11 mouse cellular contexts compared by ENCODE assay signal in the genomic region with DNA sequence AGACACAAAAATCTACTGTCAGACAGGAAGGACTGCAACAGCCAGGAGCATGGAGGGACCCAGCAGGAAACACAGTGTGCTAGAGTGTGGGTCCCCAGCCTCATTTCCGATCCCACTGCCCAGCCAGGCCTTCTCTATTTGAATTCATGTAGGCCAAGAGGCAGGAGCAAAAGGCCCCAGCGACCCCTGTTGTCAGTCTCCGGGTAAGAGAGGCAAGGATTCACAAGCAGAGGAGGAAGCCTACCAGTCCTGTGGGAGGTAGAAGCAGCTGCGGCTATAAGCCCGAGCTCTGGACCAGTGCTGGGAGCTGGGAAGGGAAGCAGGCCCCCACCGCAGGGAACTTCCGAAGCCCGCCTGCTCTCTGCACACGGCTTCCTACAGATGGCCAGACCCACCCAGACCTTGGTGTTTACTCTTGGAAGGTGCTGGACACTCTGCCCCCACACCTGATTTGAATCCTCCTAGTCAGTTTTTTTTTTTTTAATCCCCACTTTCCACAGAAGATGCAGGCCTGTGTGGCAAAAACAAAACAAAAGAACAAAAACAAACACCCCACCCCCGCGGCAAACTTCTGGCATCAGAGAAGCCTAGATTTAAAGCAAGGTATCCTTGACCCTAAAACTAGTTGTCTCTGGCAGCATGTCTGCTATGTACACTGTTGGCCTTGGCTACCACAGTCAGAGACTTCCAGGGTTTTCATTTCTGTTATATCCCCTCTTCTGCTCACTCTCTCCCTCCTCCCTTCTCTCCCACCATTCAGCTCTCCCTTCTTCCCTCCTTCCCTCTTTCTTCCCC.
DNase-seq lines count a peak whose midpoint lies in the region; ATAC-seq and TF ChIP-seq lines count a peak whose summit lies in the region.
"Had no signal": no experiment of that assay in that cellular context is flagged by ENCODE, and none has a peak within 500 bp of the region (broad histone marks: within the 10 kb centered on the region; RNA-seq: fewer than 3 reads in every experiment).

No protein-coding gene starts in this region.

- no peak for TF ChIP-seq EP300 in heart, adult 2 months (IDR thresholded peaks at IDR 0.05; ENCODE audit: insufficient read depth, low read depth, low read length)

- no peak overlapping the region for H3K4me3 ChIP-seq in heart, embryonic 10.5 days
- no peak overlapping the region for H3K4me3 ChIP-seq in heart, adult 2 months
- no peak overlapping the region for H3K4me3 ChIP-seq in embryonic facial prominence, embryonic 11.5 days (ENCODE audit: low read depth, low read length)
- no peak overlapping the region for H3K4me3 ChIP-seq in midbrain, embryonic 14.5 days (replicated peaks; ENCODE audit: low read depth, low read length)
- no peak overlapping the region for H3K4me3 ChIP-seq in lung, adult 2 months (replicated peaks; ENCODE audit: extremely low read depth, low read depth, low read length)

- 25% methylated on average over 11 of the region's 11 CpGs for WGBS in heart, embryonic 10.5 days
- 35% methylated on average over 11 of the region's 11 CpGs for WGBS in heart, adult 2 months
- 22% methylated on average over 11 of the region's 11 CpGs for WGBS in embryonic facial prominence, embryonic 11.5 days
- WGBS in midbrain, embryonic 14.5 days, result 14% methylated on average over 11 of the region's 11 CpGs
- 35% methylated on average over 11 of the region's 11 CpGs for WGBS in lung, adult 2 months

- H3K4me2 ChIP-seq in embryonic facial prominence, embryonic 11.5 days (ENCODE audit: low read depth, low read length), result no peak overlapping the region
- no peak overlapping the region for H3K4me2 ChIP-seq in midbrain, embryonic 14.5 days (ENCODE audit: low read length)

- TF ChIP-seq CTCF in heart, adult 2 months (IDR thresholded peaks at IDR 0.05), result no peak
- TF ChIP-seq CTCF in lung, adult 2 months (IDR thresholded peaks at IDR 0.05; ENCODE audit: insufficient read depth, low read length), result no peak

- no peaks in the 10 kb centered on the region for H3K36me3 ChIP-seq in heart, embryonic 10.5 days
- H3K36me3 ChIP-seq in heart, adult 2 months (ENCODE audit: control insufficient read depth, insufficient read depth, low read length), result no peaks in the 10 kb centered on the region
- H3K36me3 ChIP-seq in embryonic facial prominence, embryonic 11.5 days (replicated peaks; ENCODE audit: control insufficient read depth, insufficient read depth, low read depth, low read length), result no peaks in the 10 kb centered on the region
- no peaks in the 10 kb centered on the region for H3K36me3 ChIP-seq in midbrain, embryonic 14.5 days (ENCODE audit: control insufficient read depth, insufficient read depth, low read length)

- peak; percentile 77 for DNase-seq in heart, embryonic 10.5 days (ENCODE audit: low spot score)
- DNase-seq in heart, adult 2 months, result no peak
- DNase-seq in adrenal gland, adult 8-10 months, result peak; percentile 12
- DNase-seq in embryonic facial prominence, embryonic 11.5 days (ENCODE audit: low spot score), result peak; percentile 38
- DNase-seq in midbrain, embryonic 14.5 days, result peak; percentile 55
- DNase-seq in lung, adult 2 months, result no peak
- DNase-seq in natural killer cell, adult 2 months (ENCODE audit: low spot score in 2 of 2), result no peak
- no peak for DNase-seq in thymus, adult 18-20 months
- DNase-seq: gastrocnemius, postnatal 14 days had no signal

- H3K27me3 ChIP-seq in heart, embryonic 10.5 days (ENCODE audit: insufficient read depth, poor library complexity, severe bottlenecking), result no peaks in the 10 kb centered on the region; the same call in 1 of the 2 replicates
- H3K27me3 ChIP-seq in heart, adult 2 months (ENCODE audit: control insufficient read depth, insufficient read depth, low read length), result no peaks in the 10 kb centered on the region
- no peaks in the 10 kb centered on the region for H3K27me3 ChIP-seq in embryonic facial prominence, embryonic 11.5 days (ENCODE audit: control insufficient read depth, insufficient read depth, low read length)
- H3K27me3 ChIP-seq in midbrain, embryonic 14.5 days (ENCODE audit: control insufficient read depth, insufficient read depth, low read length), result no peaks in the 10 kb centered on the region

- H3K79me2 ChIP-seq in heart, adult 2 months (replicated peaks; ENCODE audit: control insufficient read depth, insufficient read depth, low read length), result no peaks in the 10 kb centered on the region

- intact Hi-C loops in heart, adult 2 months (cut with DNase I), result no loop called here

- H3K27ac ChIP-seq in heart, embryonic 10.5 days, result peak overlapping the region; percentile 74
- H3K27ac ChIP-seq in heart, adult 2 months, result no peak overlapping the region
- no peak overlapping the region for H3K27ac ChIP-seq in embryonic facial prominence, embryonic 11.5 days (replicated peaks; ENCODE audit: low read depth, low read length)
- H3K27ac ChIP-seq in midbrain, embryonic 14.5 days (replicated peaks; ENCODE audit: low read depth, low read length), result 0 out of 2 replicates have a peak overlapping the region, but pooled peaks have one; percentile 9
- H3K27ac ChIP-seq: liver, embryonic 14.5 days had no signal

- no peak for ATAC-seq in embryonic facial prominence, embryonic 11.5 days (replicated peaks; ENCODE audit: insufficient number of reproducible peaks, low FRiP score, low TSS enrichment, low read depth)
- ATAC-seq in midbrain, embryonic 14.5 days (ENCODE audit: low FRiP score, low TSS enrichment), result no peak
- ATAC-seq: intestine, embryonic 16.5 days had no signal

- no peaks in the 10 kb centered on the region for H3K9me3 ChIP-seq in heart, embryonic 10.5 days
- no peaks in the 10 kb centered on the region for H3K9me3 ChIP-seq in embryonic facial prominence, embryonic 11.5 days (replicated peaks; ENCODE audit: control insufficient read depth, low read length)
- H3K9me3 ChIP-seq in midbrain, embryonic 14.5 days (ENCODE audit: control insufficient read depth, low read length), result no peaks in the 10 kb centered on the region

- no peak for TF ChIP-seq POLR2A in heart, adult 2 months (IDR thresholded peaks at IDR 0.05; ENCODE audit: insufficient read depth, low read depth, low read length)
- TF ChIP-seq POLR2A in lung, adult 2 months (IDR thresholded peaks at IDR 0.05; ENCODE audit: borderline replicate concordance, extremely low read depth, low read depth, low read length), result no peak

- no peak overlapping the region for H3K9ac ChIP-seq in heart, adult 2 months (ENCODE audit: low read depth, low read length)
- H3K9ac ChIP-seq in embryonic facial prominence, embryonic 11.5 days (replicated peaks; ENCODE audit: low read length), result no peak overlapping the region; the same call in 1 of the 2 replicates
- H3K9ac ChIP-seq in midbrain, embryonic 14.5 days (replicated peaks; ENCODE audit: low read length), result no peak overlapping the region
- H3K9ac ChIP-seq: liver, embryonic 14.5 days had no signal

- H3K4me1 ChIP-seq in heart, embryonic 10.5 days, result peaks cover 18% of the 10 kb centered on the region
- H3K4me1 ChIP-seq in heart, adult 2 months (ENCODE audit: control insufficient read depth, insufficient read depth, low read length), result no peaks in the 10 kb centered on the region
- no peaks in the 10 kb centered on the region; the same call in 1 of the 2 replicates for H3K4me1 ChIP-seq in embryonic facial prominence, embryonic 11.5 days (ENCODE audit: control insufficient read depth, insufficient read depth, low read length)
- H3K4me1 ChIP-seq in midbrain, embryonic 14.5 days (ENCODE audit: control insufficient read depth, insufficient read depth, low read length), result peaks cover 12% of the 10 kb centered on the region
- no peaks in the 10 kb centered on the region for H3K4me1 ChIP-seq in lung, adult 2 months (ENCODE audit: control insufficient read depth, insufficient read depth, low read length)

Comparison
In these comparisons a context has a peak if more than half of its experiments do, and no peak if none do; other contexts are left out.
1. DNase-seq: peak in heart, embryonic 10.5 days (single experiment), adrenal gland, adult 8-10 months (single experiment), embryonic facial prominence, embryonic 11.5 days (single experiment) and midbrain, embryonic 14.5 days (single experiment); none in heart, adult 2 months (0 of 2), lung, adult 2 months (single experiment), natural killer cell, adult 2 months (0 of 2) and thymus, adult 18-20 months (0 of 2).
2. H3K27ac ChIP-seq: peak in heart, embryonic 10.5 days (single experiment) and midbrain, embryonic 14.5 days (single experiment); none in heart, adult 2 months (single experiment) and embryonic facial prominence, embryonic 11.5 days (single experiment).